Mouse (Mus musculus): ENCODE results near the gene Tmem59l. TPM values are rescaled to one million over a fixed set of nuclear protein-coding genes. Genes with fewer than 3 reads are reported as not detected.

Tmem59l gene
- total RNA-seq, 2 experiments from 2014 or later = not detected

DNA sequence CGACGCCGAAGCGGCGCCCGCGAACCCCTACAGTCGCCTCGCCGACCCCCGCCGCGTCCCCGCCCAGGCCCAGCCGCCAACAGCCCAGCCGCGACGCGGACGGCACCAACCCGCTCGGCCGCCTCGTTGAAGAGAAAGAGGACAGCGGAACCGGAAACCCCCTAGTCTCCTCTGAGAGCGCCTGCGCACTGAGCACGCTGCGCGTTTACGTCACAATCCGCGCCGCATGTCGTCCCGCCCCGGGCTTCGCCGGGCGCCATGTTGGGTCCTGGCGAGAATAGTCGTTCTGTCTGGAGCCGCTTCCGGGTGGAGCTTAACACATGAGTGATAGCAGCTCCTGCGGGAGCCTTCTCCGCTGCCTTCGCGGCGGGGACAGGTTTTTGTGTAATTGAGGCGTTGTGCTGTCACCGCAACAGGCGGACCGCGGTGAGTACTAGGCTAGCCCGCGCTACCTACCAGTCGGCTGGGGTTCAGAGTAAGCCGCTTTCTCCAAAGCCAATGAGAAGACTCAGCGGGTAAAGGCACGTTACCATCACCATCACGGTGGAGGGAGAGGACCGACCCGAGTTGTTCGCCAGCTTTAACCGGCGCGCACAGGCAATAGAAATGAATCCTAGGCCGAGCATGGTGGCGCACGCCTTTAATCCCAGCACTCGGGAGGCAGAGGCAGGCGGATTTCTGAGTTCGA is 23.2 kb upstream of the Tmem59l start, which contains the start of gene Uba52:
TSS of gene Uba52 (minus strand) at position 574 of the 688 bp plus-strand sequence.
- intact Hi-C loops (cut with DNase I; ENCODE audit: low total_unique reads) = no loop called here
- DNase-seq = peak; percentile 97

GRCm38 (mm10) chr8:70509281-70509952 is 22.3 kb upstream of the Tmem59l start:
- intact Hi-C loops (cut with DNase I; ENCODE audit: low total_unique reads) = no loop called here

GRCm38 (mm10) chr8:70507027-70507393 is 19.9 kb upstream of the Tmem59l start:
- intact Hi-C loops (cut with DNase I; ENCODE audit: low total_unique reads) = no loop called here

More at GRCm38 (mm10) chr8:70509281-70509952, 22.3 kb upstream of the Tmem59l start:
- no peak for DNase-seq

DNA sequence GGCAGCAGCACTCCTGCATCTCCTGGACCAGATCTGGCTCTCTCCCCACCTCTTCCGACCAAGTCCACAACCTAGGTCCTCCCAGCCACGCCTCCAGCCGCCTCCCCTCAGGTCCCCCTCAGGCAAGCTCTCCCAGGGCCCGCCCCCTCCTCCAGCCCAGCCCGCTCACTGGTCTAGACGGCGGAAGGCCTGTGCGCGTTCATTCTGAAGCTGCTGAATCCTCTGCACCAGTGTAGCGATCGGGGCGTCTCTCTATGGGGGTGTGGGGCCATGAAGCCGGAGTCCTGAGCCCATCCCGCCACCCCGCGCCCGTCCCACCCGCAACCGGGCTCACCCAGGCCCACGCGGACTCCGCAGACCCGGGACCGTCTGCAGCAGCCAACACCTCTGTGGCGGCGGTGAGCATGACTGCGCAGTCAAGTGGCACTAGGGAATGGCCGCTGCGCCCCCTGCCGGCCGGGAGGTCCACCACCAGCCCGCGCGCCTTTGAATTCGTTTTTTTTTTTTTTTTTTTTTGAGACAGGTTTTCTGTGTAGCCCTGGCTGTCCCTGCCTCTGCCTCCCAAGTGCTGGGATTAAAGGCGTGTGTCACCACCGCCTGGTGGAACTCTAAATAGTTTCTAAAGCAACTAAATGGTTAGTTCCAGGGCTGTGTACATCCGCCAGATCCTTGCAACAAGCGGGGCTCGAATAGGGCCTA is 19.3 kb upstream of the Tmem59l start, which contains the start of gene Rex1bd:
TSS of gene Rex1bd (minus strand) at position 425 of the 699 bp plus-strand sequence.
- peak; percentile 92 for DNase-seq
- intact Hi-C loops (cut with DNase I; ENCODE audit: low total_unique reads) = no loop called here

More at GRCm38 (mm10) chr8:70507027-70507393, 19.9 kb upstream of the Tmem59l start:
- DNase-seq = no peak

DNA sequence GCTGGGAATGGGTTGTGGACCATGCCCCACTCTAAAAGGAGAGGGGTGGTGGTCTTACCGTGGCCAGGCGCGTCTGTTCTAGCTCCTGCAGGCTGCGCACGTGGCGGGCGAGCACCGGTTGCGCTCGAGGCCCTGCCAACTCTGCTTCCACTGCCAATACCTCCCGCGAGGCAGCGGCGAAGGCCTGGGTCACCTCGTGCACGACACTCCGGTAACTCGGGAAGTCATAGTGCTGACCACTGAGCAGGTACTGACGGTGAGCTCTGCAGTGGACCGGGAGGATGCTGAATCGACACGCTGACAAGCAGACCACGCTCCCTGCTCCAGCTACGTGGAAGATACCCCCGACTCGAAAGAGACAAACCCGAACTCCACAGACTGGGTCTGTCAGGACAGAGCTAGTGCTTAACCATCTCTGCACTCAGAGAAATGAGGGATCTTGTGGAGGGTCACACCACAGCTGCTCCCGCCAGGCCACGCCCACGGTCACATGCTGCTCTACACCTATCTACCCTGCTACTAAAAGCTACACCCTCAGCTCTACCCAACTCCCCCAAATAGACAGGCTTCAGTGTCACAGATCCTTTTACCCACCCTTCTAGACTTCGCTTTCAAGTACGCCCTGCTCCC is 18.7 kb upstream of the Tmem59l start:
- intact Hi-C loops (cut with DNase I; ENCODE audit: low total_unique reads) = no loop called here
- no peak for DNase-seq

- peak; percentile 76 for DNase-seq
- intact Hi-C loops (cut with DNase I; ENCODE audit: low total_unique reads) = loop anchor here (5.0 kb wide), 1 partner anchor 173 kb away; no protein-coding TSS in a partner anchor
Measured at GRCm38 (mm10) chr8:70504851-70505250, 17.7 kb upstream of the Tmem59l start.

GRCm38 (mm10) chr8:70504291-70504716 is 17.1 kb upstream of the Tmem59l start:
- DNase-seq = peak; percentile 82
- intact Hi-C loops (cut with DNase I; ENCODE audit: low total_unique reads) = loop anchor here (5.0 kb wide), 1 partner anchor 172 kb away; no protein-coding TSS in a partner anchor

DNA sequence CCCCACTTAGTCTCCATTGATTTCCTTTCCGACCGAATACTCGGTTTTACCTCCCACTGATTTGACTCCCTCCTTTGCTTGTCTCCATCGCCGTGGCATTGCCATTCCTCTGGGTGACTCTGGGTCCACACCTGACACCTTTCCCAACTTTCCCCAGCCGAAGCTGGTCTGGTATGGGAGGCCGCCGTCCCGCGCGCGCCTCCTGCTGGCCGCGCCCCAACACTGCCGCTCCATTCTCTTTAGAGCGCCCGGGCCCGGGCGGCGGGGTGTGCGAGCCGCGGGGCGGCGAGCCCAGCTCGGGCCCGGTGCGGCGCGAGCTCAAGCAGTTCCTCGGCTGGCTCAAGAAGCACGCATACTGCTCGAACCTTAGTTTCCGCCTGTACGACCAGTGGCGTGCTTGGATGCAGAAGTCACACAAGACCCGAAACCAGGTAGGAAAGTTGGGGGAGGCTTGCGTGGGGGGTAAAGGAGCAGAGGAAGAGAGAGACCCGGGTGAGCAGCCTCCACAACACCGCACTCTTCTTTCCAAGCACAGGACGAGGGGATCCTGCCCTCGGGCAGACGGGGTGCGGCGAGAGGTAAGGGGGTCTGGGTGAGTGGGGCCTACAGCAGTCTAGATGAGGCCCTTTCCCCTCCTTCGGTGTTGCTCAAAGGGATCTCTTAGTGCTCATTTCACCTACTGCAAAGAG is 16.0 kb upstream of the Tmem59l start:
- intact Hi-C loops (cut with DNase I; ENCODE audit: low total_unique reads) = loop anchor here (5.0 kb wide), 1 partner anchor 171 kb away; no protein-coding TSS in a partner anchor
- DNase-seq = peak; percentile 82

DNA sequence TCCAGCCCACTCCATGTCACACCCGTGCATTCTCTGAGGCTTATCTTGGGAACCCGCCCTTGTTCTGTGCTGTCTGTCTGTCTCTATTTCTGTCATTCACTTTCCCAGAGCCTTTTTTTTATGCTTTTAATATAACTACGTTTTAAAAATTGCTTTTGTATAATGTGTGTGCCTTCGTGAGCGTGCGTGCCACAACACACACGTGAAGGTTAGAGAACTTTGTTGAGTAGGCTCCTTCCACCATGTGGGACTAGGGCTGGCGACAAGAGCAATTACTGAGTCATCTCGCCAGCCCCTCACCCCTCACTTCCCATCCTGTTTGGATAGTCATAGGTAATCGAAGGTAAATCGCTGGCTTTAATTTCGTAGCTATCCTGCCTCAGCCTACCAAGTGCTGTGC is 15.4 kb upstream of the Tmem59l start:
- intact Hi-C loops (cut with DNase I; ENCODE audit: low total_unique reads) = loop anchor here (5.0 kb wide), 1 partner anchor 170 kb away; no protein-coding TSS in a partner anchor
- no peak for DNase-seq

- DNase-seq = peak; percentile 77
- intact Hi-C loops (cut with DNase I; ENCODE audit: low total_unique reads) = loop anchor here (2.0 to 5.0 kb wide), 2 partner anchors 117 to 170 kb away; no protein-coding TSS in a partner anchor
Measured at GRCm38 (mm10) chr8:70501820-70502529, 14.8 kb upstream of the Tmem59l start.

DNA sequence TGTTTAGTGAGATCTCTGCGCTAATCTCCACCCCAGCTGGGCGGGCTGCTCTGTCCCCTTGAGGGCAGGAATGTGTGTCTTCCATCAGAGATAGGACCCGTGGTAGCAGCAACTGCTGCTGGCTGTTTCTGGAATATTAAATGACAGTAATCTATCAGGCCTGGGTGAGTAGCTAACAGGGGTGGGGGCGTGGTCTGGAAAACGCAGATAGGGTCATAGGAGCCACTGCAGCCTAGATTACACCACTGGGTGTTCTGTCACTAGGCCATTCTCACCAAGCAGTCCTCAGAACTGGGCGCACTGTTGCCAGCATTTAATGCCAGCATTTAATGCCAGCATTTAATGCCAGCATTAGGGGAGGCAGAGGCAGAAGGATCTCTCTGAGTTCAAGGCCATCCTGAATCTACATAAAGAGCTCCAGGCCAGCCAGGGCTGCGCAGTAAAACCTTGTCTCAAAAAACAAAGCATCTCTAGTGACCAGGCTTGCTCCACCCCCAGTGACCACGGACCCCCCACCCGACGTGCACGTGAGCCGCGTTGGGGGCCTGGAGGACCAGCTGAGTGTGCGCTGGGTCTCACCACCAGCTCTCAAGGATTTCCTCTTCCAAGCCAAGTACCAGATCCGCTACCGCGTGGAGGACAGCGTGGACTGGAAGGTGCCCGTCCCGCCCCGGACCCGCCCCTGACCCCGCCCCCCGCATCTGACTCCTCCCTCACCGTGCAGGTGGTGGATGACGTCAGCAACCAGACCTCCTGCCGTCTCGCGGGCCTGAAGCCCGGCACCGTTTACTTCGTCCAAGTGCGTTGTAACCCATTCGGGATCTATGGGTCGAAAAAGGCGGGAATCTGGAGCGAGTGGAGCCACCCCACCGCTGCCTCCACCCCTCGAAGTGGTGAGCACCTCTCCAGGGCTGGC is 13.5 kb upstream of the Tmem59l start:
- DNase-seq = no peak
- intact Hi-C loops (cut with DNase I; ENCODE audit: low total_unique reads) = loop anchor here (2.0 to 5.0 kb wide), 2 partner anchors 116 to 168 kb away; no protein-coding TSS in a partner anchor

DNA sequence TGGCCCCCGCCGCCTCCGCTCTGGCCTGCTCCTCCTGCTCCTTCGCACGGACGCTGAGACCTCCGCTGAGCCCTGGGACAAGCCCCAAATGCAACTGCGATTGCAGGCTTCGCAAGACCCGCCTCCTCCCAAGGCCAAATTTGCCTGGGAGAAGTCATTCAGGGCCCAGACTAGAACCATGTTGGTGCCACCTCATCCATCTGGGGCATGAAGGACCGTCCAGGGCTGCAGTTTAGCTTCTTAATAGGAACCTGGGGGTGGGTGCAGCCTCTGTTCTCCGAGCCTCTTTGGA is 8.6 kb upstream of the Tmem59l start:
- DNase-seq = no peak
- intact Hi-C loops (cut with DNase I; ENCODE audit: low total_unique reads) = loop anchor here (10.0 kb wide), 1 partner anchor 51 kb away; no protein-coding TSS in a partner anchor

- DNase-seq = no peak
- intact Hi-C loops (cut with DNase I; ENCODE audit: low total_unique reads) = loop anchor here (10.0 kb wide), 1 partner anchor 50 kb away; no protein-coding TSS in a partner anchor
Measured at GRCm38 (mm10) chr8:70495001-70495770, 8.0 kb upstream of the Tmem59l start.

DNA sequence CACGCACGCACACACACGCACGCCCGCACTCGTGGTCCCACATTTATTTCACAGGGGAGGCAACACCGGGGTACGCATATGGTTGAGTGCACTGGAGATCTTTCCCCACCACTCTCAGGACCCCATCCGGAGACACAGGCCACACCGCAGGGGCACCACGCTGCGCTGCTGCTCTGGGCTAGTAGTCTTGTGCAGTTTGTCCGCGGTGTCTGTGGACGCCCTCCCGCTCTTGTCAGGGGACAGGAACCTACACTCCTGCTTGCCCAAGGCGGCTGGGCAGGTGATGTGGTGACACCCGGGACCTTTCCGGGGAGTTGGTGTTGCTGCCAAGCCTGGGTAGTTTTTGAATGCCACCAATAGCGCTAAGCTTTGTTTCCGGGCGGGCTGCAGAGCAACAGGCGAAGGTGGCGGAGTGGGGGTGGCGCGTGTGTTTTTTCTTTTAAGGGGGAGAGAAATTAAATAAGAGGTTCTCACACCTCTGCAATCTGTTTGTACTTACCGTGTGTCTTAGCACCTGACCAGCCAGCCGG is 7.3 kb upstream of the Tmem59l start:
- no peak for DNase-seq
- intact Hi-C loops (cut with DNase I; ENCODE audit: low total_unique reads) = loop anchor here (10.0 kb wide), 1 partner anchor 50 kb away; no protein-coding TSS in a partner anchor

DNA sequence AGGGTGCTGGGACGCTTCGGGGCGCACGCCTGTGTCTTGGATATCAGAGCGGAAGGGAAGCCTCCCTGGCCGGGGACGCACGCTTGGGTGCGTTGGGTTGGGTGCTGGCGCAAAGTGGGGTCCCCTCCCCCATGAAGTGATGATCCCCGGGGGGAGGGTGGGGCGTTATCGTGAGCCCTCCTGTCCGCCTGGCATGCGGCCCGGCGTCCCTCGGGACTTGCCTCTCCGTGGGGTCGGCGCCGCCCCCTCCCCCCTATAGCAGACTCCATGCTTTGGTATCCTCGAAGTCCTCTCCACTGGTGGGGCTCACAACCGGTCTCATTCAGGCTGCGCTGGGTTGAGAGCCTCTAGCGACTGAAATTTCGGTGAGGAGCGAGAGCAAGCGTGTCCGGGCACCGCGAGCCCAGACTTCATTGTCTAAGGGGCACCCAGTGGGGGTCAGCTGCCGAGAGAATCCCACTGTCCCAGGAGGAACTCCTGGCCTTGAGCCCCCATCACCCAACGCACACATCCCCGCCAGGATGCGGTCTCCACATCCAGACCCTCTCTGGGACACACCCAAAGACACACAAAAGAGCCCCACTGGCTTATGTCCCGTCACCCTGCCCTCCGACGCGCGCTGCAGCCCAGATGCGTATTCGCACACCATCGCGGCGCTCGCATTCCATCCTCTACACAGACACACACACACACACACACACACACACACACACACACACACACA is 6.7 kb upstream of the Tmem59l start:
- no peak for DNase-seq
- intact Hi-C loops (cut with DNase I; ENCODE audit: low total_unique reads) = loop anchor here (10.0 kb wide), 1 partner anchor 49 kb away; no protein-coding TSS in a partner anchor

Measured in gastrocnemius, postnatal 14 days (tissue).